Mouse (Mus musculus) right cerebral cortex, postnatal 14 days (tissue): ENCODE measurements around the gene Plxna2.

Experiments
- DNase-seq: peaks from one replicate; pipeline ENCODE4 v3.0.0; 2022

The Plxna2 gene

DNA sequence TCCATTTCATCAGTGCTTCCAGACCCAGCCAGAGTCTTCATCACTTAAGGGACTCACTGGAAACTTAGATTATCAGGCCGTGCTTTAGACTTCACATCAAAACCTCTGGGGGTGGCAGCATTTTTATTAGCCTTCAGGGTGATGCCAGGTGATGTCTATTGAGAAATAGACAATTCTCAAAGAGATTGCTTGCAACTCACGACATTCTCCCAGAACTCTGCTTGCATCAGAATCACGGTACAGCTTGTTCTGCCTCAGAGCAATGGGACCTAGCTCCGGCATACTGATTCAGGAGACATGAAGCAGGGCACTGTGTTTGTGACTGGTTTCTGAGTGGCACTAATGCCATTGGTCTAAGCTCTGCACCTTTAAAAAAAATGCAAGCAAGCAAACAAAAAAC is 218.7 kb downstream of the Plxna2 start:
- no peak for DNase-seq

DNA sequence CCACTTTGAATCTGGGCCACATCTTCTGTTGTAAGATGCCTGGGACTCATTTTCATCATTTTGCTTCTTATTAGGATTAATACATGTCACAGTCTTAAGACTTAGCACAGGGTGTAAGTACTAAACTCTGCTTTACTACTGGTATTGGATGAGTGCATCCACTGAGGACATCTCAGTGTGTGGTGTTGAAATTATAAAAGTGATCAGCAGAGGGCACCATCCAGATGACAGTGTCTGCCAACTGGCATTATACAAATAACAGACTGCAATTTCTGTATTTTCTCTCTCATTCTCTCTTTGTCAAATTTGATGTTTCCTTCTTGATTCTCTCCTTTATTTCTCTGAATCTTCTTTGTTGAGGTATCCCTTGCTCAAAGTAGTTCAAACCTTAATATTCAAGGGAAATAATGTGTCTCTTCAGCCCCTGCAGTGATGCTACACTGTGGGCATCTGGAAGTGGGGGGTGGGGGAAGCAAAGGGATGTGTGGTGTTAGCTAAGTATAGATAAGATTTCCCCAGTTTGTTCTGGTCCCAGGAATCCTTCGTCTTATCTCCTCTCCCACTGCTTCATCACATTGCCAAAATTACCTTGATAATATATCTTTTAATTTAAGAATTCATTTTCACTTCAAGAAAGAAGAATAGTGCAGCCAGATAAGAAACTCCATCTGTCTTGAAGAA is 221.4 kb downstream of the Plxna2 start:
- peak; percentile 29 for DNase-seq

DNA sequence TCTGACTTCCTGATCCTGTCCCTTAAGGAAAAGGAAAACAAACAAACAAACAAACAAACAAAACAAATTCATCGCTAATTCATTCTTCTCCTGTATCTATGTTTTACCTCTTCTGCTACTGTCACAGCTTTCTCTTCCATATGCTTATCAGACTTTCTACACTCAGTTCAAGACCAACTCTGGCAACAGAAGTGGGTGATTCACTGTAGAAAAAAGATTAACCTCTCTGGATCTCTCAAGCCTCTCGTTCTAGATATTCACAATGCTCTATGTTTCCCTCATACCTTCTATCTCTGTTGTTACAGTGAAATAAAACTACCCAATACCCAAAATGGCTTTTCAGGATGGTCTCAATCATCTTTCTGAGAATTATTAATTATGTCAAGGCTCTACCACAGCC is 225.0 kb downstream of the Plxna2 start:
- DNase-seq = no peak

DNA sequence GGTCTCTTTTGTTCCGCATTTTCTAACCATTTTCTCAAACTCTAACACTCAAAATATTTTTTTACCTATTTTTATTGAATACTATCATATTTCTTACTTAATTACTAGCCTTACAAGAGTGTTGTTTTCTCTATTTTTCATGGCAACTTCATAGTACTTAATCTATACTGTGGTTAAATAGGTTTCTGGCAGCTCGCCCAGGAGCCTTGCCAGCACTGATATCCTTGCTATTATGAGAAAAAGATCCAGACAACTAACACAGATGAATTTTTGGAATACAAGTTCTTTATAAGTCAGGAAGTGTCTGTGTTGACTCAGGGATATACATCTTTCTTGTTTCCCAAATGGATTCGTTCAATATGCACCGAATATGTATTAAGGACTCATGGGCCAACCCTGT is 229.0 kb downstream of the Plxna2 start:
- DNase-seq = no peak

DNA sequence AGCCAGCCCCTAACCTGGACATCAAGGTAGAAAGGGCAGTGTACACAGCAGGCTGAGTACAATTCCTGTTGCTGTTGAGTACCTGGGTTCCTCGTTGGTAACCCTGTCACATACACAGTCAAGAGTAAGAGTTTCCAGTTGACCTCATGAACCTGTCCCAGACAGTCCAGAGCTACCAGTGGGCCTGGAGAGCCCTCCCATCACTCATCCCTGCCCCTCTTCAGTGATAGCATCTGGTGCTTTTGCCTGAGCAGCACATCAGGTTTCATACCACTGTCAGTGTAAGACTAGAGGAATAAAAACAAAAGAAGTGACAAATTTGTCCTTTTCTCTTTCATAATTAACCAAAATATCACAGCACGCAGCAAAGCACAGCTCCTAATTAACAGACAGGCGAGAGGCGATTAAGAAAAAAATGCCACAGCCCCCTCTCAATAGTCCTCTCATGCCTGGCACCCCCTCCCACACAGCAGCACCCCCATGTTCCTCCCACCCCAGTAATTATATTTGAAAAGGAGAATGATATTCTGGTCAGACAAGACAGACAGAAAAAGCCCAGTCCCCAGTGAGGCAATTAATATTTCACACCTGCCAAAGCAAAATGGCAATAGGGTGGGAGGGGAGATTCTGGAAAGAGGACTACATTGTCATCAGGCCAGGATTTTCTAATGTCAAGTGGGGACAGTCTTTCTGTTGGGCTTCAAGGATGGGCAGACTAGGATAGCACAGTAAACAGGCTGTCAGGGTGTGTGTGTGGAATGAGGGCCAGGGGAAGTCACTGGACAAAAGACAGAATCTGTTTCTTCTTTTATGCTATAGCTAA is 233.4 kb downstream of the Plxna2 start:
- no peak for DNase-seq

DNA sequence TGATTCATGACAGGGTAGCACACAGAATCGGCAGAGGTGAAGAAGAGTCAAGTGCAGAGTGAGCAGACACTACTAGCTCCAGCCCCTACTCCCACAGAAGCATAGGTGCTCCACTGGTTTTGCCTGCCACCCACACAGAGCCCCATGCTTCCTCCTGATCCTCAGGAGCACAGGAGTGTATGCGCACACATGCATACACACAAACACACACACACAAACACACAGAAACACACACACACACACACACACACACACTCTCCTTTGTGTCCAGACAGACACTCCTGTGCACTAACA is 234.0 kb downstream of the Plxna2 start:
- no peak for DNase-seq
